Mouse (Mus musculus) neural tube, embryonic 15.5 days (tissue): ENCODE results near the gene Akp3. TPM values are rescaled to one million over a fixed set of nuclear protein-coding genes. Genes with fewer than 3 reads are reported as not detected.

ENCODE experiments used
- ATAC-seq: fragments of 200-750 bp; cut with Nextera tagmentation; 2 replicates; pipeline ENCODE4 v1.8.0; 2017; ENCODE audit warnings: mild to moderate bottlenecking, moderate TSS enrichment, moderate library complexity; ENCODE audit not compliant: low FRiP score
- H3K27ac ChIP-seq: fragments of 300-500 bp; sonication (generic); replicated peaks from 2 replicates; pipeline ENCODE4 v1.5.1; 2015; ENCODE audit warnings: mild to moderate bottlenecking, inconsistent platforms
- H3K27me3 ChIP-seq: fragments of 300-500 bp; sonication (generic); replicated peaks from 2 replicates; pipeline ENCODE4 v1.6.1; 2015; ENCODE audit warnings: inconsistent platforms
- H3K36me3 ChIP-seq: fragments of 300-500 bp; sonication (generic); 2 replicates; pipeline ENCODE4 v1.6.1; 2015; ENCODE audit warnings: inconsistent platforms
- H3K4me1 ChIP-seq: fragments of 300-500 bp; sonication (generic); 2 replicates; pipeline ENCODE4 v1.6.1; 2015; ENCODE audit warnings: inconsistent platforms
- H3K4me2 ChIP-seq: fragments of 300-500 bp; sonication (generic); 2 replicates; pipeline ENCODE4 v1.6.1; 2015; ENCODE audit warnings: inconsistent platforms, mild to moderate bottlenecking, moderate library complexity
- H3K4me3 ChIP-seq: fragments of 300-500 bp; sonication (generic); replicated peaks from 2 replicates; pipeline ENCODE4 v1.5.1; 2015; ENCODE audit warnings: mild to moderate bottlenecking, inconsistent platforms
- H3K9ac ChIP-seq: fragments of 300-500 bp; sonication (generic); replicated peaks from 2 replicates; pipeline ENCODE4 v1.6.1; 2015; ENCODE audit warnings: mild to moderate bottlenecking, inconsistent platforms
- H3K9me3 ChIP-seq: fragments of 300-500 bp; sonication (generic); replicated peaks from 2 replicates; pipeline ENCODE4 v1.6.1; 2016; ENCODE audit warnings: inconsistent platforms
- WGBS: fragments of 180-500 bp; shearing (Covaris S2); methylation state at CpG from one replicate; pipeline ENCODE4 v1.1.7; 2015; ENCODE audit warnings: mixed read lengths; 5-methylcytosine and 5-hydroxymethylcytosine counted together
- polyA plus RNA-seq: library from polyadenylated mRNA; unstranded; fragments of >200 nt; fragmentation: Nextera tagmentation; extraction: Ambion mirVana; gene quantifications from 2 replicates; pipeline ENCODE4 v1.2.1, GENCODE M21; 2015

The Akp3 gene
- polyA plus RNA-seq, 1 experiment from 2014 or later, result not detected

- ATAC-seq, result no peak
- 36% methylated on average over 9 of the region's 9 CpGs for WGBS
Measured at GRCm38 (mm10) chr1:87111719-87112354, 12.9 kb upstream of the Akp3 start.

DNA sequence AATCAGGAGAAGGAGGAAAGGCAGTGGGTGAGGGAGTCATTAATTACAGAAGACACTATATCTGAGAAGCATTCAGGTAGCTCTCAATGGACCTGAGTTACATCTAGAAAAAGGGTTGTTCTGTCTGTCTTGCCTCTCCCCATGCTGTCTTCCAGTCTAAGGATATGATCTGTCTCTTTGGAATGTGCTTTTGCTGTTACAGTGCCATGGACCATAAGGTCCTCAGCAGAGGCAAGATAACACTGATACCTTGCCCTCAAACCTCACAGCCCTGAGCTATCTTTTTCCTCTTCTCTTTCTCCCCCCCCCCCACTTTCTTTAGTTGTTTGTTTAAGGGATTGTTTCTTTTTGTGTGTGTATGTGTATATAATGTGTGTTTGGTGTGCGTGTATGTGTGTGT is 10.0 kb upstream of the Akp3 start:
- H3K9me3 ChIP-seq, result no peaks in the 10 kb centered on the region
- H3K36me3 ChIP-seq, result no peaks in the 10 kb centered on the region
- H3K4me1 ChIP-seq, result no peaks in the 10 kb centered on the region
- no peak overlapping the region for H3K4me2 ChIP-seq
- H3K4me3 ChIP-seq, result no peak overlapping the region
- WGBS, result 96% methylated on average over 1 of the region's 1 CpGs
- H3K9ac ChIP-seq, result no peak overlapping the region
- ATAC-seq, result no peak
- no peaks in the 10 kb centered on the region for H3K27me3 ChIP-seq
- H3K27ac ChIP-seq, result no peak overlapping the region

More at GRCm38 (mm10) chr1:87111719-87112354, 12.9 kb upstream of the Akp3 start:
- Histone ChIP-seq H3K9ac (no peak overlapping the region), H3K27ac (no peak overlapping the region), H3K9me3 (no peaks in the 10 kb centered on the region), H3K4me2 (no peak overlapping the region), H3K36me3 (no peaks in the 10 kb centered on the region), H3K4me3 (no peak overlapping the region), H3K27me3 (no peaks in the 10 kb centered on the region), H3K4me1 (no peaks in the 10 kb centered on the region)

DNA sequence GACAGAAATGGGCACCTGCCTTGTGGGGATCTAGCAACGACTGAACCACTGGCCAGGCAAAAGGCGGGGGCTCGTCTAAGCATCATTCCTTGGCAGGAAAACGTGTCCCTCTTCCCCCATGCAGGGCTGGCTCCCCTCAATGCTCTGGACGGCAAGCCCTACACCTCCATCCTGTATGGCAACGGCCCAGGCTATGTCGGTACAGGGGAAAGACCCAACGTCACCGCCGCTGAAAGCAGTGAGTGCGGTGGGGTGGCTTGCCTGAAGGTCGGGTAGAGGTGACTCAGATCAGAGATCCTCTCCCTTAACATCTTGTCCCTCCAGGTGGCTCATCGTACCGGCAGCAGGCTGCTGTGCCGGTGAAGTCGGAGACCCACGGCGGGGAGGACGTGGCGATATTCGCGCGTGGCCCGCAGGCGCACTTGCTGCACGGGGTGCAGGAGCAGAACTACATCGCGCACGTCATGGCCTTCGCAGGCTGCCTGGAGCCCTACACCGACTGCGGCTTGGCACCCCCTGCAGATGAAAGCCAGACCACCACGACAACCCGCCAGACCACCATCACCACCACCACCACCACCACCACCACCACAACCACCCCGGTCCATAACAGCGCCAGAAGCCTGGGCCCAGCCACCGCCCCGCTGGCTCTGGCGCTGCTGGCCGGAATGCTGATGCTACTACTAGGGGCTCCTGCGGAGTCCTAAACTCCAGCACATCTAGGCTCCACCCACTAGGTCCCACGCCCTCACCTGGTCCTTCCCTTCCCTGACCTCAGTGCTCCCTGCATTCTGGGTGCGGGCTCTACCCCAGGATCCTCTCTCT is 2.6 kb downstream of the Akp3 start:
- Histone ChIP-seq H3K4me1 (peaks cover 5% of the 10 kb centered on the region), H3K36me3 (no peaks in the 10 kb centered on the region), H3K27me3 (peaks cover 33% of the 10 kb centered on the region), H3K9ac (0 out of 2 replicates have a peak overlapping the region, but pooled peaks have one; percentile 8), H3K4me2 (peak overlapping the region; percentile 53), H3K4me3 (peak overlapping the region; percentile 27), H3K9me3 (no peaks in the 10 kb centered on the region), H3K27ac (no peak overlapping the region)
- ATAC-seq, result peak; percentile 50; the same call in 1 of the 2 replicates
- WGBS, result 10% methylated on average over 43 of the region's 43 CpGs

- Histone ChIP-seq H3K4me3 (no peak overlapping the region), H3K4me2 (no peak overlapping the region), H3K9ac (no peak overlapping the region), H3K4me1 (peaks cover 5% of the 10 kb centered on the region), H3K9me3 (no peaks in the 10 kb centered on the region), H3K27ac (no peak overlapping the region), H3K36me3 (no peaks in the 10 kb centered on the region), H3K27me3 (peaks cover 24% of the 10 kb centered on the region)
- no peak for ATAC-seq
- 87% methylated on average over 4 of the region's 4 CpGs for WGBS
Measured at GRCm38 (mm10) chr1:87131803-87132202, 7.0 kb downstream of the Akp3 start.

DNA sequence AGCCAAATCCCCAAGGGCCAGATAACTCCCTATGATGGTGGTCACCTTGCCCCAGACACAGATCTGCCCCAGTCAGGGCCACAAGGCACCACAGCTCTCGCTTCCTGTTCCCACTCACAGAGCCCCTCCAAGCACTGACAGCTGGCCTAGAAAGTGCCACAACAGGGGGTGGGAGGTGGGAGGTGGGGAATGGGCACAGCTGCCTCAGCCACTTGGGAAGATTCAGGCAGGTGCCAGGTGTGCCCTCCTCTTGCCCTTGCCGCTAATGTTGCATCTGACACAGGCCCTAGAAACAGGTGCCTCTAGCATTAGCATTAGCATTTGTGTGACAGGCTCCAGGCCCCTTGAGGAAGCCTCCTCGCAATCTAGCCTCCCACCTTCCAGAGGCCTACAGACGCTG is 16.8 kb downstream of the Akp3 start:
- Histone ChIP-seq H3K9me3 (no peaks in the 10 kb centered on the region), H3K27ac (no peak overlapping the region), H3K4me3 (no peak overlapping the region), H3K4me2 (no peak overlapping the region), H3K36me3 (no peaks in the 10 kb centered on the region), H3K4me1 (peaks cover 25% of the 10 kb centered on the region), H3K9ac (no peak overlapping the region), H3K27me3 (0 out of 2 replicates have a peak, but pooled peaks cover 5% of the 10 kb centered on the region)
- 55% methylated on average over 4 of the region's 4 CpGs for WGBS
- no peak for ATAC-seq

DNA sequence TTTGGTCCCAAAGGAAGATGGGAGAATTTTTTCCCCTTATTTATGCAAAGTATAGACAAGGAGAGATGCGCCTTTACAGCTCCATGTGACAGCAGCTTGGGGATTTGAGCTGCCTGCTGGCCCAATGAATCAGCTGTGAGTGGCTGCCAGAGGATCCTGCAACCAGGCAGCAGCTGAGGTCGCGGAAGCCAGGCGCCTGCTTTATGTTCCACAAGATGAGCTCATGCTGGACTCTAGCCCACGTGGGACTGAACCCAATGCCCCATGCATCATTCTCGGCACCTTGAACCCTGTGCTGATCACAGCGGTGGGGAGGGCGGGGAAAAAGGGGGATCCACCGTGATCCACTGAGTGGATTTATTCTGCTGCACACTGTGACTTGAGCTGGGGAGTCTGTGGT is 17.7 kb downstream of the Akp3 start:
- Histone ChIP-seq H3K4me3 (no peak overlapping the region), H3K4me2 (no peak overlapping the region), H3K27me3 (0 out of 2 replicates have a peak, but pooled peaks cover 5% of the 10 kb centered on the region), H3K4me1 (peaks cover 25% of the 10 kb centered on the region), H3K27ac (peak overlapping the region; percentile 54; the same call in 1 of the 2 replicates), H3K9me3 (no peaks in the 10 kb centered on the region), H3K9ac (no peak overlapping the region), H3K36me3 (no peaks in the 10 kb centered on the region)
- peak; percentile 79 for ATAC-seq
- 24% methylated on average over 9 of the region's 9 CpGs for WGBS

DNA sequence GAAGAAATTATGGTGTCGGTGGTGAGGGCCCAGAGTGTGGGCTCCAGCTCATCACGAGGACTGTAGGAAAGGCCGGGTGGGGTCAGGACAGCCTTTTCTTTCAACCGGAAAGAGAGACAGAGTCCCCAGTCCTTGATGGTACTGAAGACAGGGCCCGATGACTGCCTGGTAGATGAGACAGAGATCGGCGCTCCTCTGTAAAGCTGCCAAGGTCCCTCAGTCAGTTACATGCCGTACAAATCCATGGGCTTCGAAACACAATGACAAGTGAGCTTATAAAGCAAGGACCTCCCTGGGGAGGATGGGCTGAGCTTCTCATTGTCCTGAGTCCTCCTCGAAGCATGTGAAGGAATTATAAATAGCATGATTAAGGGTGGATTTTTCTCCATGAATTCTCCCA is 18.4 kb downstream of the Akp3 start:
- 0 out of 2 replicates have a peak, but pooled peaks cover 8% of the 10 kb centered on the region for H3K27me3 ChIP-seq
- peaks cover 25% of the 10 kb centered on the region for H3K4me1 ChIP-seq
- no peaks in the 10 kb centered on the region for H3K36me3 ChIP-seq
- 0 out of 2 replicates have a peak overlapping the region, but pooled peaks have one; percentile 54 for H3K27ac ChIP-seq
- no peak overlapping the region for H3K4me2 ChIP-seq
- no peak overlapping the region for H3K4me3 ChIP-seq
- peak; percentile 30; the same call in 1 of the 2 replicates for ATAC-seq
- no peak overlapping the region for H3K9ac ChIP-seq
- no peaks in the 10 kb centered on the region for H3K9me3 ChIP-seq
- 51% methylated on average over 10 of the region's 10 CpGs for WGBS

DNA sequence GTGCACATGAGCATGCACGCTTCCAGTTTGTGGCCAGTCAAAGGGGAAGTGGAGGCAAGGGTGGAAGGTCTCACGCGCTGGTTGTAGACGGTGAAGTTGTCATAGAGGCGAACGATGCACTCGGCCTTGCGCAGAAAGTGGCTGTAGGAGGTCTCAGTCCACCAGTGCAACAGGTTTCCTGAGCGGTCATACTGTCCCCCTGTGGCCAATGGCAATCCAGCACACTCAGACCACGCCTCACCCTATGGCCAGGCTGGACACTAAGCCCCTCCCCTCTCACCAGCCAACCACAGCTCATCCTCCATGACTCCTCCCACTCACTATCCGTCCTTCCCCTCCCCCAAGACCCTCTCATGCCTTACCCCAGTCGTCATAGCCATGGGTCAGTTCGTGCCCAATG is 24.6 kb downstream of the Akp3 start:
- H3K9ac ChIP-seq, result no peak overlapping the region
- 31% methylated on average over 13 of the region's 13 CpGs for whole genome bisulfite sequencing

GRCm38 (mm10) chr1:87151286-87151685 is 26.5 kb downstream of the Akp3 start:
- H3K27me3 ChIP-seq, result peaks cover 73% of the 10 kb centered on the region

More for the DNA sequence above, 24.6 kb downstream of the Akp3 start:
- Histone ChIP-seq H3K27ac (no peak overlapping the region), H3K4me1 (peaks cover 15% of the 10 kb centered on the region), H3K4me2 (no peak overlapping the region), H3K36me3 (no peaks in the 10 kb centered on the region), H3K27me3 (peaks cover 59% of the 10 kb centered on the region), H3K9me3 (no peaks in the 10 kb centered on the region), H3K4me3 (no peak overlapping the region)
- no peak for ATAC-seq

GRCm38 (mm10) chr1:87153776-87154500 is 29.2 kb downstream of the Akp3 start:
- no peak overlapping the region for H3K27ac ChIP-seq
- peak overlapping the region; percentile 74 for H3K4me2 ChIP-seq
- no peaks in the 10 kb centered on the region for H3K9me3 ChIP-seq
- peaks cover 39% of the 10 kb centered on the region for H3K4me1 ChIP-seq
- H3K4me3 ChIP-seq, result peak overlapping the region; percentile 49
- peaks cover 94% of the 10 kb centered on the region for H3K27me3 ChIP-seq
- no peak for ATAC-seq
- under 1% methylated on average over 69 of the region's 72 CpGs for WGBS
- no peaks in the 10 kb centered on the region for H3K36me3 ChIP-seq
- H3K9ac ChIP-seq, result peak overlapping the region; percentile 37; the same call in 1 of the 2 replicates

More at GRCm38 (mm10) chr1:87151286-87151685, 26.5 kb downstream of the Akp3 start:
- Histone ChIP-seq H3K4me2 (no peak overlapping the region), H3K9ac (no peak overlapping the region), H3K36me3 (no peaks in the 10 kb centered on the region), H3K27ac (no peak overlapping the region), H3K4me3 (no peak overlapping the region), H3K9me3 (no peaks in the 10 kb centered on the region), H3K4me1 (peaks cover 34% of the 10 kb centered on the region)
- 89% methylated on average over 6 of the region's 6 CpGs for WGBS
- no peak for ATAC-seq

DNA sequence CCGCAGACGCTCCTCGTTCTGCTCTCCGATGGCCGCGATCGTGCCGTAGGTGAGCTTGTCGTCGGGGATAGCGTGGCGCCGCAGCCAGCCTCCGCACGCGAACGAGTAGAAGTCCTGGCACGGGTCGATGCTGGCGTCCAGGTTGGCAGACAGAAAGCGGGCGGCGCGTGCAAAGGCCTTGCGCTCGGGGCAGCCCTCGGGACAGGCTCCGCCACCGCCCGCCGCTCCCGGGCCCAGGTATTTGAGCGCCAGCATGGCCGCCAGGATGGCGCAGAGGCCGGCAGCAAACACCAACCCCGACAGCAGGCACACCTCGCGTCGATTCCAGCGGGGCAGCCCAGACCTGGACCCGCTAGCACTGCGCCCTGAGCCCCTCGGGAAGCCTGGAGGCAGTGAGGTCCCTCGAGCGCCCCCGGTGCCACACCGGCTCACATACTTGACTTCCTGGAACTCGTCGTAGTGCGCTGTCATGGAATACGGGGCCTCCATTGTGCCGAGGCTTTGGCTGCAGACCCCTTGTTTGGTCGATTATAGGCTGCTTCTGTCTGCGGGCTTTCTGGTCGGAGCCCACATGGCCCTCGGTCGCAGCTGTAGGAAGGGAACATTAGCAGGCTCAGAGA is 29.8 kb downstream of the Akp3 start:
- Histone ChIP-seq H3K27ac (no peak overlapping the region), H3K36me3 (no peaks in the 10 kb centered on the region), H3K4me3 (peak overlapping the region; percentile 49), H3K4me1 (peaks cover 39% of the 10 kb centered on the region), H3K27me3 (peaks cover 98% of the 10 kb centered on the region), H3K4me2 (peak overlapping the region; percentile 74), H3K9me3 (no peaks in the 10 kb centered on the region), H3K9ac (peak overlapping the region; percentile 37)
- 1% methylated on average over 58 of the region's 58 CpGs for WGBS
- peak; percentile 17; the same call in 1 of the 2 replicates for ATAC-seq
